ENCODE assay signal across 8 mouse cellular contexts in the genomic region with DNA sequence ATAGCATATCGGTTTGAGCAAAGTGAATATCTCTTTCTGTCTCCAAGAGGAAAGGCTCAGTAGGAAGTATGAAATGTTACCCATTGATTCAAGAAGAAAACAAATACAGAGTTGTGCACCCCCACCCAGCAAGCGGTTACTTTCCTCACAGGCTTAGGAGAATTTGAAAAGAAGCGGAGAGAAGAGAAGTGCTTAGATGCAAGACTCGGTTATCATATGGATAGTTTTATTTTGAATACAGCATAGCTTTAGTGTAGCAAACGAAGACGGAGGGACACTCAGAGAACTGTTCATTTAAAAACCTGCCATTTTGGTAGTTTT. TPM values are rescaled to one million over a fixed set of nuclear protein-coding genes. Genes with fewer than 3 reads are reported as not detected.
A peak's percentile ranks its signal among the peaks of the same experiment; 100 is the strongest.
DNase-seq lines count a peak whose midpoint lies in the region; ATAC-seq and TF ChIP-seq lines count a peak whose summit lies in the region.

No protein-coding gene starts in this region.

- peaks cover 51% of the 10 kb centered on the region for H3K27me3 ChIP-seq in kidney, embryonic 15.5 days
- peaks cover 17% of the 10 kb centered on the region for H3K27me3 ChIP-seq in intestine, embryonic 16.5 days (replicated peaks; ENCODE audit: control insufficient read depth, insufficient read depth, low read length)
- H3K27me3 ChIP-seq in midbrain, postnatal 0 days (ENCODE audit: insufficient read depth, low read length): no peaks in the 10 kb centered on the region

- no peaks in the 10 kb centered on the region for H3K36me3 ChIP-seq in kidney, embryonic 15.5 days
- no peaks in the 10 kb centered on the region for H3K36me3 ChIP-seq in intestine, embryonic 16.5 days (ENCODE audit: control insufficient read depth, insufficient read depth, low read length)
- no peaks in the 10 kb centered on the region for H3K36me3 ChIP-seq in midbrain, postnatal 0 days (ENCODE audit: insufficient read depth, low read length)

- TF ChIP-seq POLR2A in embryonic fibroblast, embryonic 13.5 days (IDR thresholded peaks at IDR 0.05; ENCODE audit: low read depth, low read length): no peak

- no peaks in the 10 kb centered on the region for H3K9me3 ChIP-seq in kidney, embryonic 15.5 days (replicated peaks)
- H3K9me3 ChIP-seq in intestine, embryonic 16.5 days (ENCODE audit: control insufficient read depth, low read length): no peaks in the 10 kb centered on the region
- H3K9me3 ChIP-seq in midbrain, postnatal 0 days (ENCODE audit: low read length): no peaks in the 10 kb centered on the region

- no peak overlapping the region for H3K27ac ChIP-seq in kidney, embryonic 15.5 days
- no peak overlapping the region for H3K27ac ChIP-seq in embryonic fibroblast, embryonic 13.5 days (ENCODE audit: insufficient read depth, low read length)
- no peak overlapping the region for H3K27ac ChIP-seq in intestine, embryonic 16.5 days (ENCODE audit: low read length)
- peak overlapping the region; percentile 89 for H3K27ac ChIP-seq in midbrain, postnatal 0 days (ENCODE audit: low read depth, low read length)

- 9% methylated on average over 6 of the region's 6 CpGs for WGBS in kidney, embryonic 15.5 days
- WGBS in intestine, embryonic 16.5 days: 25% methylated on average over 6 of the region's 6 CpGs
- 6% methylated on average over 6 of the region's 6 CpGs for WGBS in midbrain, postnatal 0 days

- TF ChIP-seq CTCF in embryonic fibroblast, embryonic 13.5 days (IDR thresholded peaks at IDR 0.05; ENCODE audit: borderline replicate concordance, insufficient read depth, low read length): no peak
- no peak for TF ChIP-seq CTCF in midbrain, postnatal 0 days (IDR thresholded peaks at IDR 0.05)

- H3K9ac ChIP-seq in kidney, embryonic 15.5 days: no peak overlapping the region
- 0 out of 2 replicates have a peak overlapping the region, but pooled peaks have one; percentile 85 for H3K9ac ChIP-seq in intestine, embryonic 16.5 days (ENCODE audit: low read depth, low read length)
- 0 out of 2 replicates have a peak overlapping the region, but pooled peaks have one; percentile 29 for H3K9ac ChIP-seq in midbrain, postnatal 0 days (replicated peaks; ENCODE audit: low read length, poor library complexity, severe bottlenecking)

- H3K4me1 ChIP-seq in kidney, embryonic 15.5 days: peaks cover 14% of the 10 kb centered on the region
- no peaks in the 10 kb centered on the region; the same call in 1 of the 2 replicates for H3K4me1 ChIP-seq in embryonic fibroblast, embryonic 13.5 days (ENCODE audit: control insufficient read depth, insufficient read depth, low read length)
- H3K4me1 ChIP-seq in intestine, embryonic 16.5 days (ENCODE audit: control insufficient read depth, insufficient read depth, low read length): peaks cover 5% of the 10 kb centered on the region
- no peaks in the 10 kb centered on the region; the same call in 1 of the 2 replicates for H3K4me1 ChIP-seq in midbrain, postnatal 0 days (ENCODE audit: insufficient read depth, low read length)

- DNase-seq in kidney, adult 9 months: no peak
- DNase-seq in midbrain, postnatal 0 days (ENCODE audit: low spot score): no peak
- no peak for DNase-seq in urinary bladder, postnatal 10 days (ENCODE audit: low spot score)
- DNase-seq in right cerebral cortex, postnatal 36 days (ENCODE audit: low spot score in 2 of 2): no peak

- H3K4me3 ChIP-seq in kidney, embryonic 15.5 days (replicated peaks): peak overlapping the region; percentile 77
- H3K4me3 ChIP-seq in embryonic fibroblast, embryonic 13.5 days (ENCODE audit: insufficient read depth, low read length): peak overlapping the region; percentile 51
- H3K4me3 ChIP-seq in intestine, embryonic 16.5 days (ENCODE audit: low read length): peak overlapping the region; percentile 81
- peak overlapping the region; percentile 79 for H3K4me3 ChIP-seq in midbrain, postnatal 0 days (ENCODE audit: low read depth, low read length)

- peak overlapping the region; percentile 93 for H3K4me2 ChIP-seq in kidney, embryonic 15.5 days
- peak overlapping the region; percentile 96 for H3K4me2 ChIP-seq in intestine, embryonic 16.5 days (ENCODE audit: low read depth, low read length)
- H3K4me2 ChIP-seq in midbrain, postnatal 0 days (ENCODE audit: low read depth, low read length, poor library complexity, severe bottlenecking): peak overlapping the region; percentile 92

- ATAC-seq in kidney, embryonic 15.5 days (replicated peaks; ENCODE audit: low FRiP score): no peak
- no peak for ATAC-seq in intestine, embryonic 16.5 days
- no peak for ATAC-seq in midbrain, postnatal 0 days (ENCODE audit: low FRiP score)
- no peak for ATAC-seq in erythroid progenitor cell, adult 5-6 weeks (replicated peaks; ENCODE audit: low FRiP score, poor library complexity, severe bottlenecking)

RNA-seq across cellular contexts. Expression of a gene that starts 5.6 kb away (rescaled TPM):
- 0.96 and 1.1 TPM in 2 replicates for polyA plus RNA-seq in kidney, embryonic 15.5 days (2015; fragmentation: Nextera tagmentation; extraction: Ambion mirVana)
- polyA plus RNA-seq in embryonic fibroblast, embryonic 13.5 days (2011; ENCODE audit: insufficient read length, low read depth, missing spikeins): 5.4 and 6.6 TPM in 2 replicates
- polyA plus RNA-seq in intestine, embryonic 16.5 days (2015; fragmentation: Nextera tagmentation; extraction: Ambion mirVana): 1.0 and 1.9 TPM in 2 replicates
- 53.8 and 58.7 TPM in 2 replicates for total RNA-seq in midbrain, postnatal 0 days (2014; rRNA removed)
- 30.0 and 34.2 TPM in 2 replicates for polyA plus RNA-seq in midbrain, postnatal 0 days (2015; fragmentation: Nextera tagmentation; extraction: Ambion mirVana)
- not detected in 2 replicates for total RNA-seq in erythroid progenitor cell, adult 5-6 weeks (2015; ENCODE audit: low replicate concordance)
- not detected in 2 replicates for total RNA-seq in erythroid progenitor cell, adult 5-6 weeks (2017; ENCODE audit: low replicate concordance)
